Mouse (Mus musculus) midbrain, embryonic 10.5 days (tissue): Measurements from ENCODE around the gene Erp29. TPM values are rescaled to one million over a fixed set of nuclear protein-coding genes. Genes with fewer than 3 reads are reported as not detected.

Experiments
- DNase-seq: peaks from one replicate; pipeline ENCODE4 v3.0.0-alpha.2; 2017; ENCODE audit warnings: low spot score
- H3K27ac ChIP-seq: fragments of 300-500 bp; sonication (generic); replicated peaks from 2 replicates; pipeline ENCODE4 v1.5.1; 2016; ENCODE audit warnings: mild to moderate bottlenecking
- H3K27me3 ChIP-seq: fragments of 300-500 bp; sonication (generic); 2 replicates; pipeline ENCODE4 v1.6.1; 2016; ENCODE audit warnings: low read depth, mild to moderate bottlenecking; ENCODE audit not compliant: poor library complexity, severe bottlenecking
- H3K36me3 ChIP-seq: fragments of 300-500 bp; sonication (generic); 2 replicates; pipeline ENCODE4 v1.6.1; 2016; ENCODE audit warnings: mild to moderate bottlenecking, moderate library complexity
- H3K4me1 ChIP-seq: fragments of 300-500 bp; sonication (generic); 2 replicates; pipeline ENCODE4 v1.6.1; 2016
- H3K4me3 ChIP-seq: fragments of 300-500 bp; sonication (generic); 2 replicates; pipeline ENCODE4 v1.5.1; 2016; ENCODE audit warnings: mild to moderate bottlenecking, moderate library complexity
- H3K9me3 ChIP-seq: fragments of 300-500 bp; sonication (generic); replicated peaks from 2 replicates; pipeline ENCODE4 v1.6.1; 2016; ENCODE audit warnings: mild to moderate bottlenecking
- WGBS: fragments of 180-500 bp; shearing (Covaris S2); methylation state at CpG from one replicate; pipeline ENCODE4 v1.1.7; 2016; 5-methylcytosine and 5-hydroxymethylcytosine counted together
- polyA plus RNA-seq: library from polyadenylated mRNA; unstranded; fragments of >200 nt; fragmentation: Nextera tagmentation; extraction: Ambion mirVana; gene quantifications from 2 replicates; pipeline ENCODE4 v1.2.1, GENCODE M21; 2016

The Erp29 gene
- polyA plus RNA-seq, 1 experiment from 2014 or later: 156 TPM

DNA sequence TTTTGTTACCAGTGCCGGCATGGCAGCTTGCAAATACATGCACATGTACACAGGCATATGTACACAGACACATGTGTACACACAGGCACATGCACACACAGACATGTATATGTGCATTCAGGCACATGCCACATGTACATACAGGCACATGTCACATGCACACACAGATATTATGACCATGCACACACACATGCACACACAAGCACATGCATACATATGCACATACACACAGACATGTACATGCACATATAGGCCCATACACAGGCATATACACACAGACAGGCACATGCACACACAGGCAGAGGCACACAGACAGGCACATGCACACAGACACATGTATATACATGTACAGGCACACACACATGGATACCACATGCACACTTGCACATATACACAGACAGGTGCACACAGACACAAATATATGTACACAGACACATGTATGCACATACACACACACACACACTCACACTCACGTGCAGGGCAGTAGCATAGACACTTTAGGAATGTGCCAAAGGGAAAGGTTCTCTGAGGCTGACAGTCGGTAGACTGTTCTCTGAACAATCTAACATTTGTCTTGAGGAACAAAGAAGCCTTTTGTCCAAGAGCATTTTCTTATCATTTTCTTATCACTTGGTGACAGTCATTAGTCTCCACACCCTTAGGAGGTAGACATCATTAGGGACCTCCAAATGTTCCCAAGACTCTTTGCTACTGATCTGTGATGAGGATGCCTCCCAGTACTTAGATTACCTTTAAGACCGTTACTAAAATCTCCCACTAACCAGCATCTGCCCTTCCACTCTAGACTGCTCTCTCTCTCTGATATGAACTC lies 9.2 kb upstream of the Erp29 start:
- Histone ChIP-seq H3K4me1 (no peaks in the 10 kb centered on the region), H3K36me3 (no peaks in the 10 kb centered on the region), H3K27ac (no peak overlapping the region), H3K9me3 (no peaks in the 10 kb centered on the region), H3K27me3 (no peaks in the 10 kb centered on the region), H3K4me3 (no peak overlapping the region)
- 83% methylated on average over 4 of the region's 4 CpGs for WGBS
- DNase-seq: no peak

DNA sequence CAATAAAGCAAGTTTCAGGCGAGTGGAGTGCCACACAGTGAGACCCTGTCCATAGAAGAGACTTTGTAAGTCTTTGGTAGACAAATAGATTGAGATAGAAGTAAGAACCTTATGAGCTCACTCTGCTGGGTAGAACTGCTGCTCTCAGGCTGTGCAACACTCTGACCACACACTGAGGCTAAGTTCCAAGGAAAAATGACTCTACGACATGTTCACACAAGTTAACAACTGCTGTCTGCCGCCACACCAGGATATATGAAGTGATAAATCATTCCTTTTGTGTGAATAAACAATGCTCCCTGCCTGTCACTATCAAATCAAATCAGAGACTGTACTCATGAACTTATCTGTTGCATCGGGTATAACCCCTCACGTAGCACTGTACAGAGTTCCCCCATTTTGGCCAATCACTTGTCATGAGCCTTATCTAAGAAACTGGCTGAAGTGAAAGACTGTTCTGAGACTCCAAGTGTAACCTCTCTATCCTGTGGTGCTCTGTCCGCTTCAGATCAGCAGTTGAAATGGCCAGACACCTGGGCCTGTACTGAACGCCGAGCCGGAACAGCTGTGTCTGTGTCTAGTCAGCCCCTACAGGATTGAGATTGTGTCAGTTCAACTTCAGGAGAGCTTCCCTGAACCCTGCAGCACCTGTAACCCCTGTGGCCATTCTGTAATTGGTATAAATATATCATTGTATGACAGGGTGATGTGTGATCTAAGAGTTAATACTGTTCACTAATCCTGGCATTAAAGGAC lies 3.4 kb upstream of the Erp29 start:
- peaks cover 26% of the 10 kb centered on the region for H3K4me1 ChIP-seq
- 88% methylated on average over 9 of the region's 9 CpGs for WGBS
- no peak for DNase-seq
- no peak overlapping the region for H3K27ac ChIP-seq
- no peaks in the 10 kb centered on the region for H3K27me3 ChIP-seq
- H3K4me3 ChIP-seq: no peak overlapping the region
- no peaks in the 10 kb centered on the region for H3K9me3 ChIP-seq
- 0 out of 2 replicates have a peak, but pooled peaks cover under 1% of the 10 kb centered on the region for H3K36me3 ChIP-seq

DNA sequence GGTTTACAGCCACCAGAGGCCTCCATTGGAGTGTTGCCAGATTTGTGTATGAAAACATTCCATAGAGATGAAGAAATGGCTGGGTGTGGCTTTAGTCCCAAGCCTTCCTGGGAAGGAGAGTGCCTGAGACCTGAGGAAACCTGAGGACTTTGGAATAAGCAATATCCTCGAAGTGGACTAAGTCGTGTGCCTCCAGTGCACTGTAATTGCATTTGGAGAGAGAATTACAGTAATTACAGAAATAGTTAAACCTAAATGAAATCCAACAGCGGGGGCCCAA lies 2.1 kb upstream of the Erp29 start:
- Histone ChIP-seq H3K27me3 (no peaks in the 10 kb centered on the region), H3K36me3 (peaks cover 10% of the 10 kb centered on the region), H3K9me3 (no peaks in the 10 kb centered on the region), H3K4me1 (peaks cover 30% of the 10 kb centered on the region), H3K27ac (no peak overlapping the region), H3K4me3 (no peak overlapping the region)
- WGBS: 96% methylated on average over 3 of the region's 3 CpGs
- DNase-seq: no peak

DNA sequence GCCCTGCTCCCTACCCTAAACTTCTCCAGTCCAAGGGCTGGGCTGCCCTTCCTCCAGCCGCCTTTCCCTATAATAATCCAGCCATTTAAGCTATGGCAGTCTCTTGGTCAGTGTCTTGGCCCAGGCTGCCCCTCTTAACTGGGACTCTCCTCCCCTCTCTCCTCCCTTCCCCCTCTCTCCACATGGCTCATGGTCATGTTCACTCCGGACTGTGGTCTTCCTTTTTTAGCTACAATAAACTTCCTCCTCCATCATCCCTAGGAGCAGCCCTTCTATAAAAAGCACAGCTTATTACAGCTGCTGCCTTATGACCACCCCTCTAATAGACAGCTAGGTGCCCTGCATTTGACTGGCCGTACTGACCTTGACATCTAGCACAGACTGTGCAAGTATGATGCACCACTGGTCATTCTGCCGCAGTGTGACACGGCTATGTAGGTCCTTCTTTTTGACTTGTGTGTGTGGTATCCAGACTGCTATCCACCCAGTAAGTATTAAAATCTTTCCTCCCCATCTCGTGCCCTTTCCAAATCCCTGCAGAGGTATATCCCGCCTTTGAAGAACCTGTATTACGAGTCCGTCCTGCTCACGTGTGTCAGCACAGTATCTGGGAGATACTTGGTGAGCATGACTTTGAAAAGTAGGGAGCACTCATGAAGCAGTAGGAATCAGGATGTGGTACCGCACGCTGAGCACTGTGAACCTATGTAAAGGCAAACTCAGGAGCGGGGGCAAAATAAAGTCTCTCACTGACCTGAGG lies 1.6 kb upstream of the Erp29 start:
- peak overlapping the region; percentile 87; the same call in 1 of the 2 replicates for H3K4me3 ChIP-seq

DNA sequence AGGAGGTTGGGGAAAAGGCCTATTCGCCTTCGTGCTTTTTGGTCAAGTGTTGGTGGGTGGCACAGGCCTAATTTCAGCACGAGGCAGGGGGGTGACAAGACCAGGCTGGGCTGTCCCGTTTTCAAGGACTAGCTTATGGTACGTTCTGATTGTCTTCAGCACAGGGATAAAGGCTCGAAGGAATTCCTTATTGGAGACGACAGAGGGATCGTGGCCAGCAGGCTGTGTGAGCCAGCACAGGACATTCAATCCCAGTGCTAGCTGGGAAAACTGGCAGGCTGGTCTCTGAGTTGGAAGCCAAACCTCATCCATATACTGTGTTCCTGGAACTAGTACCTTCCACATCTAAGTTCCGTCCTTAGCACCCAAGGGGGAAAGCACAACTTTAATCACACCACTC lies 600 bp upstream of the Erp29 start:
- no peaks in the 10 kb centered on the region for H3K27me3 ChIP-seq
- 10% methylated on average over 9 of the region's 9 CpGs for WGBS
- no peak for DNase-seq
- no peaks in the 10 kb centered on the region for H3K9me3 ChIP-seq
- peak overlapping the region; percentile 97 for H3K27ac ChIP-seq
- H3K4me1 ChIP-seq: peaks cover 30% of the 10 kb centered on the region
- peaks cover 25% of the 10 kb centered on the region for H3K36me3 ChIP-seq
- H3K4me3 ChIP-seq: peak overlapping the region; percentile 87

More for the DNA sequence above, 1.6 kb upstream of the Erp29 start:
- 92% methylated on average over 13 of the region's 13 CpGs for WGBS
- no peaks in the 10 kb centered on the region for H3K9me3 ChIP-seq
- no peak overlapping the region for H3K27ac ChIP-seq
- peaks cover 15% of the 10 kb centered on the region for H3K36me3 ChIP-seq
- no peaks in the 10 kb centered on the region for H3K27me3 ChIP-seq
- DNase-seq: no peak
- H3K4me1 ChIP-seq: peaks cover 30% of the 10 kb centered on the region

DNA sequence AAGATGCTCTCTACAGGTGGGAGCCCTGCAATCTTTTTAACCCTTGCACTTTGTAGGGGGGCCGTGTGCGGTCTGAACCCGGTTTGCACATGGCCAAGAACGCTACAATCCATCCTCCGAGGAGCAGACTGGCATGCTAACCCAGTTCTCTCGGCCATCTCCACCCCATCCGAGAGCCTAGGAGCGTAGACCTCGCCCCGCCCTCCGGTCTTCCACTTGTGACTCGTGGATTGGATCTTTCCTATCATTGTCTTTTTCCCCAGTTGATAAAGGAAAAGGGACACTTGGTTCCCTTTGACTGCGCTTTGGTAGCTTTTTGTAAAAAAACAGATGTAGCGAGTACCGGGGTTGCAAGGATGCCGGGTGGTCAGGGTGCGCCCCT lies 671 bp downstream of the Erp29 start, which contains the start of gene Tmem116:
Tmem116 (plus strand) TSS at position 250 of the 382 bp plus-strand sequence.
- H3K4me1 ChIP-seq: peaks cover 30% of the 10 kb centered on the region
- H3K9me3 ChIP-seq: no peaks in the 10 kb centered on the region
- H3K4me3 ChIP-seq: peak within 1 kb of the TSS; percentile 87
- peak within 1 kb of the TSS; percentile 97 for H3K27ac ChIP-seq
- peaks cover 38% of the 10 kb centered on the region for H3K36me3 ChIP-seq
- no peaks in the 10 kb centered on the region for H3K27me3 ChIP-seq
- peak; percentile 56 for DNase-seq
- WGBS: under 1% methylated on average over 17 of the region's 17 CpGs

DNA sequence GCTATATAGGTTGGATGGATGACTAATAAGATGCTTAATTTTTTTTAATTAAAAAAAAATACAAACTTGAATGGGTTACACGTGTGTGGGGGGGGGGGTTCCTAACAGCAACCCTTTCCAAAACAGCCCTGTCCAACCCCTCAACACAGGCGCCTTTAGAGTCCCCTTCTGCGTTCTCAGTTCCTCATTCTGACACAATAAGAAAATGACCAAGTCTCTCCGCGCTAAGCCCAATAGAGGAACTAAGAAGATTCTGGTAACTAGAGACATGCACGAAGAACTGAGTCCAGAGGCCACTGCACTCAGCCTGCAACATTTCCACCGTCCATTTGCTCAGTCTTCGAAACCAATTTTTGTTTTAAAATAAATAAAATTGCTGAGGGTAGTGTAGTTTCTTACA lies 1.1 kb downstream of the Erp29 start:
- Histone ChIP-seq H3K27me3 (no peaks in the 10 kb centered on the region), H3K4me3 (peak overlapping the region; percentile 87), H3K4me1 (peaks cover 30% of the 10 kb centered on the region), H3K9me3 (no peaks in the 10 kb centered on the region), H3K27ac (peak overlapping the region; percentile 97), H3K36me3 (peaks cover 43% of the 10 kb centered on the region)
- WGBS: 38% methylated on average over 8 of the region's 8 CpGs
- DNase-seq: peak; percentile 17

DNA sequence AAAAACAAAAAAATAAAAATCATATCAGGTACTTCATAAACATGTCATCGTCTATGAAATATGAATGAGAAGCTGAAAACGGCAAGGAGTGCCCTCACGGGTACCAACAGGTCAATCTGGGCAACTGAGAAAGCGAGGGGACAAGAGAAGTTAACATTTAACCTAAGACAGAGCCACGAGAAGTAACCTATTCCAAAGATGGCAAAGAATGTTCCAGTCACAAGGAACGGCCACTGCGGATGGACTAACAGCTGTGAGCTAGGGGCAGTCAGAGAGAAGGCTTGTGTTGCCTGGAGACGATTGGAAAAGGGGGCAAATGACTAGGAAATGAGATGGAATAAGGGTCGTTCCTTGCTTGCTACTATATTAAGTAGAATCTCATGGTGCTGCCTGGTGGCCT lies 1.8 kb downstream of the Erp29 start:
- Histone ChIP-seq H3K27me3 (no peaks in the 10 kb centered on the region), H3K36me3 (peaks cover 50% of the 10 kb centered on the region), H3K9me3 (no peaks in the 10 kb centered on the region), H3K4me3 (peak overlapping the region; percentile 87; the same call in 1 of the 2 replicates), H3K4me1 (peaks cover 30% of the 10 kb centered on the region), H3K27ac (no peak overlapping the region)
- DNase-seq: no peak
- 88% methylated on average over 9 of the region's 9 CpGs for WGBS

DNA sequence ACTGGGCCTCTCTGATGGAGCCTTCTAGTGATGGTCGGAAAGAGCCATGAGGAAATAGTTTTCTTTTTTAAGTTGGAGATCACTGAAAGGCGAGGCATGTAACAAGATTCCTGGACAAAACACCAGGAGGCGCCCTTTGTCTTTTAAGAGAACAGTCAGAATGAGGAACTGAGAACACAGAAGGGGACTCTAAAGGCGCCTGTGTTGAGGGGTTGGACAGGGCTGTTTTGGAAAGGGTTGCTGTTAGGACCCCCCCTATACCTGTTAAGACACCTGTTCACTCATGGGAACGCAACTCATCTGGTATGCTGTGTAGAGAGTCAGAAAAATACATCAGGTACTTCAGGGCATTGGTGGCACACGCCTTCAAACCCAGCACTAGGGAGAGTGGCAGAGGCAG lies 2.3 kb downstream of the Erp29 start:
- DNase-seq: peak; percentile 25
- WGBS: 71% methylated on average over 6 of the region's 6 CpGs
- H3K36me3 ChIP-seq: peaks cover 55% of the 10 kb centered on the region
- no peaks in the 10 kb centered on the region for H3K9me3 ChIP-seq
- no peak overlapping the region for H3K4me3 ChIP-seq
- peaks cover 30% of the 10 kb centered on the region for H3K4me1 ChIP-seq
- no peaks in the 10 kb centered on the region for H3K27me3 ChIP-seq
- no peak overlapping the region for H3K27ac ChIP-seq

DNA sequence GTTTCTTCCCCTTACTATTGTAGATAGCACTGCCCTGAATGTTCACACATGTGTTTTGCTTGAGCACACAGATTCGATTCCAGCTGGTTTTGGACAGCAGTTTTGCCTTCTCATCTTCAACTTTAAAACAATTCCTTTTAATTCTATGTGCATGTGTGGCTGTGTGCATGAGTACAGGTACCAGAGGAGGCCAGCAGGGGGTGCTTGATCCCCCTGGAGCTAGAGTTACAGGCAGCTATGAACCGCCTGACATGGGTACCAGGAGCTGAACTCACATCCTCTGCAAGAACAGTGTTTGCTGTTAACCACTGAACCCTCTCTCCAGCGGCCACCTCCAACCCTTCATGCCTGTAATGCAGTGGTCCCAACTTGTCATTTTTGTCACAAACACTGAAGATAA lies 3.9 kb downstream of the Erp29 start:
- no peak overlapping the region for H3K4me3 ChIP-seq
- H3K9me3 ChIP-seq: no peaks in the 10 kb centered on the region
- no peak overlapping the region for H3K27ac ChIP-seq
- DNase-seq: no peak
- H3K27me3 ChIP-seq: no peaks in the 10 kb centered on the region
- WGBS: 95% methylated on average over 3 of the region's 3 CpGs
- peaks cover 70% of the 10 kb centered on the region for H3K36me3 ChIP-seq
- H3K4me1 ChIP-seq: peaks cover 26% of the 10 kb centered on the region

DNA sequence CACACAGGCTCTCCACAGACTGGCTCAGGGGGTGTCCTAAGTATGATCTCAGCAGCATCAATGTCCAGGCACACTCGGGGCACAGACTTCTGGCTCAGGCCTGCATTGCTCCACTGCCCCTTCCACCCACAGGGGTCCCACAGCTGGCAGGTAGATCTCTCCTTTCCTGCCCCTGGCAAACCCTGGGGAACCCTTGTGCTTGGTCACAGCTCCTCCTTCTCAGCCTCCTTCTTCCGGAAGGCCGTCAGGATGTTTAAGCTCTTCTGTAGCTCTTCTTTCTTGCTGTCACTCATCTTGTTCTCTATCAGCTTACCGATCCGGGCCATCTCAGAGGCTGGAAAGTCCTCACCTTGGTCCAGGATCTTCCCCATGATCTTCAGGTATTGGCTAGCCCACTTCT lies 7.4 kb downstream of the Erp29 start:
- Histone ChIP-seq H3K27ac (no peak overlapping the region), H3K36me3 (peaks cover 100% of the 10 kb centered on the region), H3K4me3 (no peak overlapping the region), H3K9me3 (no peaks in the 10 kb centered on the region), H3K4me1 (no peaks in the 10 kb centered on the region), H3K27me3 (no peaks in the 10 kb centered on the region)
- WGBS: 94% methylated on average over 5 of the region's 5 CpGs
- no peak for DNase-seq

DNA sequence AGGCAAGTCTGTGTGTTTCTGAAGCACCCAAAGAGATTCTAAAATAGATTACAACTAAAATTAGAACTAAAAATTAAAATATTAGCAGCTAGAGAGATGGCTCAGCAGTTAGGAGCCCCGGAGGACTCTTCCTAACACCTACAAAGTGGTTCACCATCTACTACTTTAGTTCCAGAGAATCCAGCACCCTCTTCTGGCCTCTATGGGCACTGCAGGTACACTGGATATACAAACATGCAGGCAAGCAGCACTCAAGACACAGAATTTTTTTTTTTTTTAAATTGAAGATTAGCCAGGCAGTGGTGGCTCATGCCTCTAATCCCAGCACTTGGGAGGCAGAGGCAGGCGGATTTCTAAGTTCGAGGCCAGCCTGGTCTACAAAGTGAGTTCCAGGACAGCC lies 8.8 kb downstream of the Erp29 start:
- Histone ChIP-seq H3K4me1 (no peaks in the 10 kb centered on the region), H3K9me3 (no peaks in the 10 kb centered on the region), H3K36me3 (peaks cover 100% of the 10 kb centered on the region), H3K27ac (no peak overlapping the region), H3K4me3 (no peak overlapping the region), H3K27me3 (no peaks in the 10 kb centered on the region)
- 92% methylated on average over 3 of the region's 3 CpGs for WGBS
- peak; percentile 38 for DNase-seq
